Mouse (Mus musculus): Measurements from ENCODE around the gene Ptk7. TPM values are rescaled to one million over a fixed set of nuclear protein-coding genes. Genes with fewer than 3 reads are reported as not detected.

The Ptk7 gene
- polyA plus RNA-seq, 1 experiment from 2014 or later = 93.9 TPM

- no peak for ATAC-seq (ENCODE audit: insufficient read depth, low FRiP score)
- no peaks in the 10 kb centered on the region for H3K9me3 ChIP-seq (replicated peaks; ENCODE audit: control insufficient read depth, low read length)
- peak overlapping the region; percentile 98 for H3K27ac ChIP-seq (ENCODE audit: low read length)
- H3K4me3 ChIP-seq (replicated peaks; ENCODE audit: low read length) = peak overlapping the region; percentile 96
- peak overlapping the region; percentile 64 for H3K4me2 ChIP-seq (ENCODE audit: low read depth, low read length)
- no peaks in the 10 kb centered on the region for H3K27me3 ChIP-seq (ENCODE audit: control insufficient read depth, insufficient read depth, low read length)
- peaks cover 55% of the 10 kb centered on the region for H3K4me1 ChIP-seq (ENCODE audit: control insufficient read depth, insufficient read depth, low read length)
- H3K9ac ChIP-seq (ENCODE audit: low read length) = peak overlapping the region; percentile 97
- WGBS = 0% methylated on average over 13 of the region's 13 CpGs
- H3K36me3 ChIP-seq (ENCODE audit: control insufficient read depth, insufficient read depth, low read length) = peaks cover 9% of the 10 kb centered on the region; the same call in 1 of the 2 replicates
Observed at GRCm38 (mm10) chr17:46628471-46628790, 873 bp downstream of the Ptk7 start.

GRCm38 (mm10) chr17:46627409-46627808 lies 1.9 kb downstream of the Ptk7 start:
- peak overlapping the region; percentile 96 for H3K4me3 ChIP-seq (replicated peaks; ENCODE audit: low read length)
- peak overlapping the region; percentile 97 for H3K9ac ChIP-seq (ENCODE audit: low read length)
- no peaks in the 10 kb centered on the region for H3K27me3 ChIP-seq (ENCODE audit: control insufficient read depth, insufficient read depth, low read length)
- H3K36me3 ChIP-seq (ENCODE audit: control insufficient read depth, insufficient read depth, low read length) = peaks cover 5% of the 10 kb centered on the region; the same call in 1 of the 2 replicates
- peak overlapping the region; percentile 98; the same call in 1 of the 2 replicates for H3K27ac ChIP-seq (ENCODE audit: low read length)
- peaks cover 66% of the 10 kb centered on the region for H3K4me1 ChIP-seq (ENCODE audit: control insufficient read depth, insufficient read depth, low read length)
- no peak for ATAC-seq (ENCODE audit: insufficient read depth, low FRiP score)
- no peaks in the 10 kb centered on the region for H3K9me3 ChIP-seq (replicated peaks; ENCODE audit: control insufficient read depth, low read length)
- 33% methylated on average over 6 of the region's 6 CpGs for WGBS
- H3K4me2 ChIP-seq (ENCODE audit: low read depth, low read length) = peak overlapping the region; percentile 64

- Histone ChIP-seq H3K4me3 (replicated peaks; ENCODE audit: low read length) (no peak overlapping the region), H3K4me2 (ENCODE audit: low read depth, low read length) (peak overlapping the region; percentile 28; the same call in 1 of the 2 replicates), H3K9me3 (replicated peaks; ENCODE audit: control insufficient read depth, low read length) (no peaks in the 10 kb centered on the region), H3K27ac (ENCODE audit: low read length) (peak overlapping the region; percentile 83), H3K9ac (ENCODE audit: low read length) (peak overlapping the region; percentile 59), H3K27me3 (ENCODE audit: control insufficient read depth, insufficient read depth, low read length) (no peaks in the 10 kb centered on the region), H3K4me1 (ENCODE audit: control insufficient read depth, insufficient read depth, low read length) (peaks cover 78% of the 10 kb centered on the region), H3K36me3 (ENCODE audit: control insufficient read depth, insufficient read depth, low read length) (no peaks in the 10 kb centered on the region)
- no peak for ATAC-seq (ENCODE audit: insufficient read depth, low FRiP score)
- WGBS = 65% methylated on average over 12 of the region's 12 CpGs
Observed at GRCm38 (mm10) chr17:46624598-46624997, 4.7 kb downstream of the Ptk7 start.

GRCm38 (mm10) chr17:46623819-46624557 lies 5.3 kb downstream of the Ptk7 start:
- no peak overlapping the region for H3K4me3 ChIP-seq (replicated peaks; ENCODE audit: low read length)
- H3K4me1 ChIP-seq (ENCODE audit: control insufficient read depth, insufficient read depth, low read length) = peaks cover 83% of the 10 kb centered on the region
- H3K27ac ChIP-seq (ENCODE audit: low read length) = peak overlapping the region; percentile 83
- no peaks in the 10 kb centered on the region for H3K27me3 ChIP-seq (ENCODE audit: control insufficient read depth, insufficient read depth, low read length)
- no peak for ATAC-seq (ENCODE audit: insufficient read depth, low FRiP score)
- peak overlapping the region; percentile 28 for H3K4me2 ChIP-seq (ENCODE audit: low read depth, low read length)
- no peaks in the 10 kb centered on the region for H3K9me3 ChIP-seq (replicated peaks; ENCODE audit: control insufficient read depth, low read length)
- peak overlapping the region; percentile 59 for H3K9ac ChIP-seq (ENCODE audit: low read length)
- H3K36me3 ChIP-seq (ENCODE audit: control insufficient read depth, insufficient read depth, low read length) = no peaks in the 10 kb centered on the region
- 23% methylated on average over 10 of the region's 10 CpGs for WGBS

- no peak for ATAC-seq (ENCODE audit: insufficient read depth, low FRiP score)
- H3K36me3 ChIP-seq (ENCODE audit: control insufficient read depth, insufficient read depth, low read length) = no peaks in the 10 kb centered on the region
- H3K9me3 ChIP-seq (replicated peaks; ENCODE audit: control insufficient read depth, low read length) = no peaks in the 10 kb centered on the region
- 69% methylated on average over 11 of the region's 11 CpGs for WGBS
- peaks cover 96% of the 10 kb centered on the region for H3K4me1 ChIP-seq (ENCODE audit: control insufficient read depth, insufficient read depth, low read length)
- no peak overlapping the region for H3K4me2 ChIP-seq (ENCODE audit: low read depth, low read length)
- no peak overlapping the region for H3K4me3 ChIP-seq (replicated peaks; ENCODE audit: low read length)
- H3K27ac ChIP-seq (ENCODE audit: low read length) = peak overlapping the region; percentile 81
- no peaks in the 10 kb centered on the region for H3K27me3 ChIP-seq (ENCODE audit: control insufficient read depth, insufficient read depth, low read length)
- H3K9ac ChIP-seq (ENCODE audit: low read length) = peak overlapping the region; percentile 37; the same call in 1 of the 2 replicates
Observed at GRCm38 (mm10) chr17:46622269-46622668, 7.0 kb downstream of the Ptk7 start.

GRCm38 (mm10) chr17:46621324-46621723 lies 8.0 kb downstream of the Ptk7 start:
- Histone ChIP-seq H3K4me1 (ENCODE audit: control insufficient read depth, insufficient read depth, low read length) (peaks cover 94% of the 10 kb centered on the region), H3K4me3 (replicated peaks; ENCODE audit: low read length) (0 out of 2 replicates have a peak overlapping the region, but pooled peaks have one; percentile 1), H3K9ac (ENCODE audit: low read length) (peak overlapping the region; percentile 47), H3K36me3 (ENCODE audit: control insufficient read depth, insufficient read depth, low read length) (no peaks in the 10 kb centered on the region), H3K27ac (ENCODE audit: low read length) (peak overlapping the region; percentile 78), H3K4me2 (ENCODE audit: low read depth, low read length) (peak overlapping the region; percentile 20; the same call in 1 of the 2 replicates), H3K27me3 (ENCODE audit: control insufficient read depth, insufficient read depth, low read length) (no peaks in the 10 kb centered on the region), H3K9me3 (replicated peaks; ENCODE audit: control insufficient read depth, low read length) (no peaks in the 10 kb centered on the region)
- ATAC-seq (ENCODE audit: insufficient read depth, low FRiP score) = no peak
- 34% methylated on average over 15 of the region's 15 CpGs for WGBS

- peaks cover 84% of the 10 kb centered on the region for H3K4me1 ChIP-seq (ENCODE audit: control insufficient read depth, insufficient read depth, low read length)
- peak overlapping the region; percentile 23; the same call in 1 of the 2 replicates for H3K4me3 ChIP-seq (replicated peaks; ENCODE audit: low read length)
- H3K9me3 ChIP-seq (replicated peaks; ENCODE audit: control insufficient read depth, low read length) = no peaks in the 10 kb centered on the region
- H3K4me2 ChIP-seq (ENCODE audit: low read depth, low read length) = peak overlapping the region; percentile 47
- H3K27me3 ChIP-seq (ENCODE audit: control insufficient read depth, insufficient read depth, low read length) = no peaks in the 10 kb centered on the region
- peak overlapping the region; percentile 66 for H3K9ac ChIP-seq (ENCODE audit: low read length)
- no peak for ATAC-seq (ENCODE audit: insufficient read depth, low FRiP score)
- peak overlapping the region; percentile 97 for H3K27ac ChIP-seq (ENCODE audit: low read length)
- no peaks in the 10 kb centered on the region for H3K36me3 ChIP-seq (ENCODE audit: control insufficient read depth, insufficient read depth, low read length)
- WGBS = 27% methylated on average over 16 of the region's 16 CpGs
Observed at GRCm38 (mm10) chr17:46619683-46620357, 9.5 kb downstream of the Ptk7 start.

- peak overlapping the region; percentile 47 for H3K4me2 ChIP-seq (ENCODE audit: low read depth, low read length)
- H3K4me3 ChIP-seq (replicated peaks; ENCODE audit: low read length) = peak overlapping the region; percentile 23
- no peaks in the 10 kb centered on the region for H3K27me3 ChIP-seq (ENCODE audit: control insufficient read depth, insufficient read depth, low read length)
- H3K27ac ChIP-seq (ENCODE audit: low read length) = peak overlapping the region; percentile 97
- WGBS = 18% methylated on average over 27 of the region's 27 CpGs
- no peaks in the 10 kb centered on the region for H3K9me3 ChIP-seq (replicated peaks; ENCODE audit: control insufficient read depth, low read length)
- H3K4me1 ChIP-seq (ENCODE audit: control insufficient read depth, insufficient read depth, low read length) = peaks cover 79% of the 10 kb centered on the region
- ATAC-seq (ENCODE audit: insufficient read depth, low FRiP score) = 0 out of 2 replicates have a peak, but pooled peaks have one; percentile 26
- H3K36me3 ChIP-seq (ENCODE audit: control insufficient read depth, insufficient read depth, low read length) = no peaks in the 10 kb centered on the region
- peak overlapping the region; percentile 66 for H3K9ac ChIP-seq (ENCODE audit: low read length)
Observed at GRCm38 (mm10) chr17:46618769-46619682, 10.3 kb downstream of the Ptk7 start.
